Mouse (Mus musculus) lung, postnatal 4 days (tissue): ENCODE results near the gene Drd1.

ENCODE experiments used
- DNase-seq, 2 experiments: peaks; one replicate each; pipeline ENCODE4 v3.0.0; 2021

The Drd1 gene

GRCm38 (mm10) chr13:54073066-54073465 lies 17.6 kb upstream of the Drd1 start:
- DNase-seq: peak; percentile 30 to 52

- no peak for DNase-seq
Measured at GRCm38 (mm10) chr13:54072526-54073057, 17.1 kb upstream of the Drd1 start.

DNA sequence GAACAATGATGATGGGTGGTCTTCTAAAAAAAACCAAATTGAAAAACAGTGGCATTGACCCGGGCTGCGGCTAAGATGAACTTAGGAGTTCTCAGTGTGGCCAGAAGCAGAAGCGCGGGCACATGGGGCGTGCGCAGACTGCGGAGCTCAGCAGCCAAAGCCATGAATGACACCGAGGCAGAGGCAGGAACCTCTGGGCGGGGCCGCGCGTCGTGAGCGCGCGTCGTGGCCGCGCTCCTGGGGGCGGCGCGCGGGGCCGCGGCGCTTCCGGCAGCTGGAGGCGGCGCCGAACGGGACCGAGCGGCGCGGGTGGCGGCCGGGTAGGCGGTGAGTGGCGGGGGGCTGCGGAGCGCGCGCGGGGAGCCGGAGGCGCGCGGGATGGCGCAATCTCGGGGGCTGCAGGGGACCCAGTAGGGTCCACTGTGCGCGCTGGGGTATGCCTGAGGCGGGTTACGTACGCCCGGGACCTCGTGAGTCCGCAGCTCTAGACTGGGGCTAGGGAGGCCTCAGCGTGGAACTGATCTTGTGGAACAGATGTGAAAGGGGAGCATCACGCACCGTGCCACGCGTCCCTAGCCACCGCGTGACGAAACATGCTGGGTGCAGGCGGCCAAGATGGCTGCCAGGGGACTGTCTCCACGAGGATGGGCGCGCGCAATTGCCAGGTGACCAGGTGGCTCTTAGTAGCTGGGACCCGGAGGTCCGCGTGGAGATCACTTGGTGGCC lies 16.3 kb upstream of the Drd1 start, which contains the start of gene Sfxn1:
Gene Sfxn1, plus strand, starts transcription at position 264 of the 726 bp plus-strand sequence.
- peak; percentile 76 to 83 for DNase-seq

DNA sequence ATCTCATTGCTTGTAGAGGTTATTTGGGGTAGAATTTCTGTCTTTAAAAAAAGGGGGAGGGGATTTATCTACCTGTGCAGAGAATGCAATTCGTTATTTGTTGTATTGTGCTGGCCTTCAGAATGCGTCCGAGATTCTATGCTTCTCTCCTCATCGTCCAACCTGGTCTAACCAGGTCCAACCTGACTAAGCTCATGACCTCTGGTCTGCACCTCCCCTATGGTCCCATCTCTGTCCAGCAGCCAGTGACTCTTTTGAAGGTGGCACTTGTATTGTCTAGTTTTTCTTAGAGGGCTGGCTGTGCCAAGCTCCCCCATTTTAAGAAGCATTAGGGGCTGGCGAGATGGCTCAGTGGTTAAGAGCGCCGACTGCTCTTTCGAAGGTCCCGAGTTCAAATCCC lies 15.5 kb upstream of the Drd1 start:
- DNase-seq: no peak

GRCm38 (mm10) chr13:54067617-54068166 lies 12.2 kb upstream of the Drd1 start:
- DNase-seq: no peak

- DNase-seq: no peak
Measured at GRCm38 (mm10) chr13:54066081-54066746, 10.7 kb upstream of the Drd1 start.

DNA sequence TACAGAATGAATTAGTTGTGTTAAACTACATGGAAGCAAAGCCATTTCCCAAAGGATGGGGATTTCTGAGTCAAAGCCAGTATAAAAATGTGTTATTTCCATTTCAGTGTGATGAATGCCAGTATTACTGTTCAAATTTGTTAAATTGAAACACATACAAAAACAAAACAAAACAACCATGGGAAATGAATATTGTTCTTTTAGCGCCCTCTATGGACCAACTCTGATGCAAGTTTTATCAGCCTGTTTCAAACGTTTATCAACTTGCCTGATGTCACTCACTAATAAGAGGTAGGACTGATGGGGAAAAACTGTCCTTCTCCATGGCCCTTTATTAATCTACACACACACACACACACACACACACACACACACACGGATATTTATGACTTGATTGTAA lies 7.8 kb upstream of the Drd1 start:
- DNase-seq: no peak

GRCm38 (mm10) chr13:54062068-54062467 lies 6.6 kb upstream of the Drd1 start:
- no peak for DNase-seq

GRCm38 (mm10) chr13:54054962-54055361 lies 543 bp downstream of the Drd1 start:
- no peak for DNase-seq

DNA sequence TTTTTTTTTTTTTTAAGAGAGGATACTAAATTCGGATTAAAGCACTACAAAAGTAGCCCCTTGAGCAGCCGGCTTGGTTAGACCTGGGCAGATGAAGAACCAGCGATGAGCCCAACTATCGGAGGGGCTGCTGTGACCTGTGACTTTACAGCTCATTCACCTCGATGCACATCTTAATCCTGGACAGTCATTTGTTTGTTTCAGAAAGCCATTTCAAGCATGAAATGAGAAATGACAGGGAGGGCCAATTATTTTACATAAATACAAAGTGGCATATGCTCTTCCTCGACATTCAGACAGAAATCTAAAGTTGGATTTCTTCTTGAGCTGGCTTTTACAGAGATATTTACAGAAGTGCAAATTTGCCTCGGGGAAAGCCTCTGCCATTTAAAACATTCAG lies 3.9 kb downstream of the Drd1 start:
- DNase-seq: no peak

- DNase-seq: no peak
Measured at GRCm38 (mm10) chr13:54048679-54049352, 6.7 kb downstream of the Drd1 start.

GRCm38 (mm10) chr13:54040256-54040655 lies 15.2 kb downstream of the Drd1 start:
- no peak for DNase-seq

GRCm38 (mm10) chr13:54037936-54038335 lies 17.6 kb downstream of the Drd1 start:
- no peak for DNase-seq

DNA sequence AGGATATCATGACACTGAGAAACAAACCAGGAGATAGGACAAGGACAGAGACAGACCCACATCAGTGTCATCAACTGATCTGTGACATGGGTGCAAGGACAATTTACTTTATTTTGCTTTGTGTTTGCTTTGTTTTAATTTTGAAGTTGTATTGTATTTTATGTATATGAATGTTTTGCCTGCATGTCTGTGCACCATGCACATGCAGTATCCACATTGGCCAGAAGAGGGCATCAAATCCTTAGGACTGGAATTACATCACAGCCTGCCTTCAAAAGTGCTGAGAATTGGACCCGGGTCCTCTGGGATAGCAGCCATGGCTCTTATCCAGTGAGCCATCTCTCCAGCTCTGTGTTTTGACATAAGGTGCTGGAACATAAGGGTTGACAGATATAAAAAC lies 20.0 kb downstream of the Drd1 start:
- no peak for DNase-seq

- no peak for DNase-seq
Measured at GRCm38 (mm10) chr13:54033653-54034052, 21.9 kb downstream of the Drd1 start.

DNA sequence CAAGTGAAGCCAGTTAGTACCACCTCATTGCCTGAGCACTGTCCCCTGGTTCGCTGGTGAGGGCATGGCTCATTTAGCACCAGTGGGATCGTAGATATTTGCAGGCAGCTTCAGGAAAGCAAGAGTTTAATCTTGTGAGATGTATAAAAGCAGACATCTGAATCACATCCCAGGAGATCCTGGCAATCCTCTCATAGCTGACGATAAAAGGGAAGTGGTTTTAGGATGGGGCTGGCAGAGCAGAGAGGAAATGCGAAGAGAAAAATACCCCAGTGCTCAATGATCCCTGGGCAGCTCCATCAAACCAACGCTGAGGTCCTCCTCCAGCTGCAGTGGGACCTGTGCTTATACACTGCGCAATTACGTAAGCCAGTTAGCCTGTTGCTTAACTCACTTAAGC lies 28.4 kb downstream of the Drd1 start:
- DNase-seq: no peak

DNA sequence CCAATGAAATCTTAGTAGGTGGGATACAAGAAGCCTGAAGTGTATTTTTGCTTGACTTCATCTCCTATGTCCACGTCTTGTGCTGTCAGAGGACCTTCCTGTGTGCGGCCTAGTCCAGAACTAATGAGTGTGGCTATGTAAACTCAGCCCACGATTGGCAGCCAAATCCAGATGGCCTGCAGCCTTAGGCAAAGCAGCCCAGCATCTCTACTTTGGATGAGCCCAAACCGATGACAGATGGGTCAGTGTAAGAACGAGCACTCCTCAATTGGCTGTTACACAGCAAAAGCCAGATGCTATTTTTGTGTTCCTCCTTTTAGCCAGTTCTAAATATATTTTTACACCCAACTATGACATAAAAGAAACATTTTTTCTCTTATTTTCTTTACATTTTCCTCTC lies 32.2 kb downstream of the Drd1 start:
- peak in 1 of 2 experiments; percentile 27 for DNase-seq

- DNase-seq: no peak
Measured at GRCm38 (mm10) chr13:54008716-54009115, 46.8 kb downstream of the Drd1 start.
